Mouse (Mus musculus) testis, postnatal 10 days (tissue): Measurements from ENCODE around the gene Galnt2.

Experiments
- DNase-seq: peaks from one replicate; pipeline ENCODE4 v3.0.0; 2021; ENCODE audit warnings: low spot score

Gene Galnt2

DNA sequence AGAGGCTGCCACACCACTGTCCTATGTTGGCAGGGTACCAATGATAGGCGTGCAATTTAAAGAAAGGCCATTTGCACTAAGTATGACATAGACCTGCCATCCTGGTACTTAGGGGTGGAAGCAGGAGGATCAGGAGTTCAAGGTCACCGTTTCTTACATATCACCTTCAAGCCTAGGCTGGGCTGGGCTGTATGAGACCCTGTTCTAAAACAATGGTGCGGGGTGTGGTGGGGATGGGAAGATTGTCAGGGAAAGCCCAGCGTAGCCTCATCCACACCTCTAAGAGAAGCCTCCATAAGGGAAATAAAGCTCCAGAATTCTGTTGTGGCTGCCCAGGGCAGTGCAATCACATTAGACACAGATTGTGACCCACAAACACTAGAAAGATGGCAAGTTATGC, 4.3 kb downstream of the Galnt2 start:
- DNase-seq = no peak

DNA sequence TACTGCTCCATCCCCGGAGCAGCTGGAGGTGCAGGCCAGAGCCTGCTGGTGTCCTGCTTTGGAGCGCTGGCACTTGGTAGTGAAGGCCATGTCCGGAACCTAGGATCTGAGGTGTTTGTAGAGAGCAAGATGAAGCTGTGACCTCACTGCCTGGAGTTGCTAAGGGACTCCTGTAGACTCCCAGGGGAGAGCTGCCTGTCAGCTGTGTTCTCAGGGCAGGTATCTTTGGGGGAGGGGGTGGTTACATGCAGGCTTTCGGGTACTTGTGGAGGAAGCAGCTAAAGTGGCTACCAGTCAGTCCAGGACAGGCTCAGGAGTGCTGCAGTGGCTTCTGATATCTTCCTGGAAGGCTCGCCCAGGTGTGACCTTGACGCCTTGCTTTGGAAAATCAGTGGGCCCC, 8.2 kb downstream of the Galnt2 start:
- no peak for DNase-seq

DNA sequence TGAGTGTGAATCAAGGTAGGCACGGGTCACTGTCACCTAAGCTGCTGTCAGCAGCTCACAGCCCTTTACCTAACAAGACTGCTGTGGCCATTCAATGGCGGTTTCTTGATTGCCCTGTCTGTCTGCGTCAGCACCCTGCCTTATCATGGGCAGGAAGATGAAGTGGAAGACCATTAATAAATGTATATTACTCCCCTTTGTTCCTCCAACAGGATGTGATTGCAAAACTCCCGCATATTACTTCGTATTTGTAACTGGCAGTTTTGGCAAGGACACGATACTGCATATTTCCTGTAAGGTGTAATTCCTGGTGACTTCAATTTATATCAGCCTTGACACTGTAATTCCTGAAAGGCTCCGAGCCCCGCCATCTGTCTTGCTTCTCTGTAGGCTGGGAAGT, 9.7 kb downstream of the Galnt2 start:
- no peak for DNase-seq

DNA sequence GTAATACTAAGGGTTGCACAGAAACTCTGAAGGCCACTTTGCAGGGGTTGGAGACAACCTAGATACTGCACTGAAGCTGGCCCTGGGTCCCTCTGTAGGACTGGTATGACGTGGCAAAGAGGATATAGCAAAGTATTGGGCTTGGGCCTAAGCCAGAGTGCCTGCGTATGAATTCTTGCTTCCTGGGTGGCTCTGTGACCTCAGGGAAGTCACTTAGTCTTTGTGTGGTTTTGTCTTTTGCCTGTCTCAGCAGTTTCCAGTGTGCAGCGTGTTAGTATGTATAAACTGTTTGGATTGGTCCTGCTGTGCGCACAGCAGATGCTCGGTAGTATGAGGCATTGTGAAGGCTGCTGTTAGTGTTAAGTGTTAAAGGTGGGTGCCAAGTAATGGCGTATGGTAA, 11.0 kb downstream of the Galnt2 start:
- DNase-seq = no peak

DNA sequence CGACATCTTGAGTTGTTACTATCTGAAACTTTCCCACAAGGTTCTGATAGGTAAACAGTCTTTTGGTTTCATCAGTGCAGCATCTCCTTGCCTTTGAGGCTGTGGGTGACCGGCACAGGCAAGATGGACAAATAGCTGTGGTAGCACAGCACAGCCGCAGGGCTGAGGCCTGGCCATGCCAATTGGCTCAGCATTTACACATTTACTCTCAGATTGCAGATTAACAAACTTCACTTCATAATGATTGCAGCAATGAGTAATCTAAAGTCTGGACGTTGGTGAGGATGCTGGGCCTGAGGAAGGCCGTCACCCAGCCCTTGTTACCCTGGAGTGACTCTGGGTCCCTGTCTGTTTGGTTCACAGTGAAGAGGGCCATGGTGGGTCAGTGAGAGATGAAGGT, 11.7 kb downstream of the Galnt2 start:
- DNase-seq = no peak

DNA sequence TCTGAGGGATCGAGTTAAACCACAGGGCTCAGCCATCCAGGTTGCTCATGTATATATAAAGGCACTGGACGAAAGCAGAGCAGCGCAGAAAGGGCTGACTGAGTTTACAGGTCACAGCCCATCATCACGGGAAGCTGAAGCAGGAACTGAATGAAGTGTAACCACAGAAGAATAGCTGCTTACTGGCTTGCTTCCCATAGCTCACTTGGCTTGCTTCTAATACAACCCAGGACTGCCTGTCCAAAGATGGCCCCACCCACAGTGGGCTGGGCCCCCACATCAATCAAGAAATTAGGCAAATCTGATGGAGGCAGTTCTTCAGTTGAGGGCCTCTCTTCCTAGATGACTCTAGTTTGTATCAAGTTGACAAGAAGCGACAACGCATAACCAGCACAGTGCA, 16.4 kb downstream of the Galnt2 start:
- no peak for DNase-seq

DNA sequence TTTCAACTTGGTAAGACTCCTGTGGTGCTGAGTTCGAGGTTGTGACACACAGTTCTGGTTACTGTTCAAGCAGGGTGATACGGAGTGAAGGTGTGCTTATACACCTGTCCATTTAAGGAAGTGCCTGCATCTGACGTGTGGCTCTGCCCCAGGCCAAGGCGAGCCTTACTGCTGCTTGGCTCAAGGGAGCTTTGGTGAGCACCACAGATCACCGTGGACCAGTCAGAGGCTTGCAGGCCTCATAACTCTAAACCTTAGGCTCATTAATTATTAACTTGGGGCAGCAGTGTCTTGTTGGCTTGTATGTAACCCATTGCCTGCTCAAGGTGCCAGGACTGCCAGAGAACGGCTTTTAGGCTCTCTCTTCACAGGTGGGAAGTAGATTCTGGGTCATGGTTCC, 17.5 kb downstream of the Galnt2 start:
- DNase-seq = no peak

DNA sequence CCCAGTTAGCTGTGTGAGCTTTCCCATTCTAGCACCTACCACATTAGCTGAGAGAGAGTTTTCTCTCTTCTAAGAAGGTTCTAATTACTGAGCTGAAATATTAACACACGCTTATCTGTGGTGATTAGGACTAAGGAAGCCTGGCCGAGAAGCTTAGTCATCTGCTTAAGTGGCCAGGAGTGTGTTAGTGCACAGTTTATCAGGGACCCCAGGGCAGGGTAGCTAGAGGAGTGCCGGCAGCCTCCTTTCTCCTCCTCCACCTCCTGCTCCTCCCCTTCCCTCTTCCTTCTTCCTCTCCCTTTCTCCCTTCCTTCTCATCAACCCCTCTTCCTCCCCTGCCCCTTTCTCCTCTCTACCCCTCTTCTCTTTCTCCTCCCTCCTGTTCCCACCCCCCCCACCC, 19.1 kb downstream of the Galnt2 start:
- no peak for DNase-seq

DNA sequence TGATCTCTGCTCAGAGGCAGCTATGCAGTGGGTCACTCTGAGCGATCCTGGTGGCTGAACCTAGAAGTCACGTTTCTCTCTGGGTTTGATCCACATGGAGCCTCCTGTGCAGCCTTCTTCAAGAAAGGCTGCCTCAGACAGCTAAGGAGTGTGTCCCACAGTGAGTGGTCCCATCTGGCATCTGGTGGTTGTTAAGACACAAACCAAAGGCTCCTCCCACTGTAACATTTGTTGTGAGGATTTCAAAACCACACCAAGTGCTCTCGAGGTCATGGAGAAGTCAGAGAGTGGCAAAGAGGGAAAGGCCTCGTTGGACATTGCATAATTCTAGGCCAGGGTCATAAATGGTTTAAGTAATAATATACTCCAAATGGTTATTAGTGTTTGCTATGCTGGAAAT, 19.6 kb downstream of the Galnt2 start:
- DNase-seq = no peak

DNA sequence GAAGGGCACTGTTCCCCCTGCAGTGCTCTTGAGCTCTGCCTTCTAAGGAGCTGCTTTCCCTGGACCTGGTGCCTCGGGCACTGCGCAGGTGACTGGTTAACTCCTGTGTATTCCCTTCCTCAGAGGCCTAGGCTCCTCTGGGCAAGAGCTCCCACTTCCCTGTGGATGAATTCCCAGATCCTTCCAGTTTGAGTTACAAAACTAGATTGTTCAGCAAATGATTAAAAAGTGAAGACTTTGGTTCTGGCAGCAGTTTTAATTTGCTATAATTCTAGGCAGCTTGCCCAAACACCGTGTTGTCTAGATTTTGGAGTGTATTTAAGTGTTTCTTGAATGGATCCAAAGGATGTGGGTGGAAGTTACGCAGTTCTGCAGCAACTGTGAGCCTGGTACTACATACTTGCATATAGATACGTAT, 21.4 kb downstream of the Galnt2 start:
- DNase-seq = no peak

DNA sequence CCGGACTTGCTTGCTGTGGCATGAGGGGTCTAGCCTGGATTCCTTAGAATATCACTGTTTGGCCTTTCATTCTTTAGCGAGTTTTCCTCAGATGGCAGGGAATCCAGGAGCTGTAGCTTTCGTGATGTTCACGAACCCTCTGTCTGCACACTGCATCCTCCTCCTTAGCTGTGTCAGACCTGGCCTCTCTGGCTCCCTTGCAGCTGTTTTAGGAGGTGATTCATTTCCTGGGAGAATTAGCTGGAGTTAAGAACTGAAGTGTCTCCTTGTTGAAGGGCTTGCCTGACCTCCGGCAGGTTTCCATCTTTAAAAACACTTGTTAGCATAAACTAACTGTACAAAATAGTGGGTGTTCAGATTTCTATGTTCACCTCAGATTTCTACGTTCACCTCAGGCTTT, 22.7 kb downstream of the Galnt2 start:
- no peak for DNase-seq

DNA sequence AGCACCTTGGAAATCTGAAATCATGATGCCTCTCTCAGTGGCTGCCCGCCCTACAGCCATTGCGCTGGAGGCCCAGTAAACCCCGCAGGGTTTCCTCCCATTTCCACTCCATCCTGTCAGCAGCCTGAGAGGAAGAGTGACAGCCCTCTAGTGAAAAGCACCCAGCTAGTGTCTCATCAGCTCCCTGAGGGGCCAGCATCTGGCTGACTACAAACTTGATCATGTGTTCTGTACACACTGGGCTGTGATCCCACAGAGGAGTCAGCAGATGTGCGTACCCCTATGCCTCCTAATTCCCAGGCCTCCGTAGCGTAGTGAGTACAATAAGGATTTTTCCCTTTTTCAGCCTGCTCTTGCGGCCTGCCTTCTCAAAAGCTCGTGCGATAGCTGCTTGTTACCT, 25.6 kb downstream of the Galnt2 start:
- no peak for DNase-seq

DNA sequence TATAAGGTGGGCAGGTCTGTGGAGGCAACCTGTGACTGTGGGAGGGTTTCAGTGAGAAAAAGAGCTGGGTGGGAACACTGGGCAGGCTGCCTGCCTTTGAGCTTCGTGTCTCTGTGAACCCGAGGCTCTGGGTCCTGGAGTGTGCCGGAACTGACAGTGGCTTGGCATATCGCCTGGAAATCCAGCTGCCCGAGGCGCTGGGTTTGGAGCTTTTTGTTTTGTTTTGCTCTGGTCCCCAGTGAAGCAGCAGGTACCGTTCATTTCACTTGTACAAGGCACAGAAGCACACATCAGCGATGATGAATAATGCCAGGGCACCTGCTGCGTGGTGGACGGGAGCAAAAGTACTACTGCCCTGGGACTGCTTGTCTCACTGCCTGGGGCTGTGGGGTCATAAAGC, 26.2 kb downstream of the Galnt2 start:
- peak; percentile 78 for DNase-seq

DNA sequence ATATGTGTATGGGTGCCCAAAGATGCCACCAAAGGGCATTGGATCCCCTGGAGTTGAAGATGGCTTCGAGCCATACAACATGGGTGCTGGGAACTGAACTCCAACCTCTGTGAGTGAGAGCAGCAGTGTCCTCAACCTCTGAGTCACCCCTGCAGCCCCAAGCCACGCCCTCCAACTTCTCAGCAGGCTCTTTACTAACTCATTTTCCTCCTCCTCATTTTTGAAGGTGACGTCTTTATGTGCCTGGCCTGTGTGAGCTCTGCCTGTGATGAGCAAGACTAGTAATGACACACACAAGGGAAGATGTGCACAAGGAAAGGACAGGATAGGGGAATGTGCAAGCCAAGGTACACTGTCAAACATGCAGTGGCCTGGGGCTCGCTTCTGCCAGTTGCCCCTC, 28.0 kb downstream of the Galnt2 start:
- no peak for DNase-seq

DNA sequence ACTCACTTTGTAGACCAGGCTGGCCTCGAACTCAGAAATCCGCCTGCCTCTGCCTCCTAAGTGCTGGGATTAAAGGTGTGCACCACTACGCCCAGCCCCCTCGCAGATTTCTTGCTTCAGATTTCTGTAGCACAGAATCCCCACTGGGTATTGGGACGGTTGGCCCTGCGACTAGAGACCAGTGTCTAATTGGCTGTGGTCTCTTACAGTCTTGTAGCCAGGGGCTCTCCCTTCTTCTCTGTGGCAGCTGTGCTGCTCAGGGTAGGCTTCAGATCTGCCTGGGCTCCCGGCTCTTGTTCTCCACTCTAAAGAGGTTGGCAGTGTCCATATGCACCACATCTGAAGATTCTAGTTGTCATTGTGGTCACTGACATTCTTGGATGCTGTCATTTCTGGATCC, 28.7 kb downstream of the Galnt2 start:
- no peak for DNase-seq

DNA sequence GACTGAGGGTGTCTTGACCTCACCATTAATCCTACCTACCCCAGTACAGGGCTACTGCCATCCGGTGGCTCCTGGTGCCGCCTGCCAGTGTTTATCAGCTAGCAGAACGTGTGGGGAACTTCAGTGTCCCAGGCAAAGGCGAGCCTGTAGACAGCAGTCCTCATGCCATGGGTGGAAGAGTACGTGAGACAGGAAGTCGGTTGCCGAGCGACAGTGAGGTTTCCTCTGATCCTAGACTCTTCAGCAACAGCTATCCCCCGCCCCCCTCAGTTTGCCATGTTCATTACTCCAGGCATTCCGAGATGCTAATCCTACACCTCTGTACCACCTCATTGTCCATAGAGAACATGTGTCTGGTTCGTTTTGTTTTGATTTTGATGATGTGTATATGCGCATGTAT, 29.2 kb downstream of the Galnt2 start:
- no peak for DNase-seq

DNA sequence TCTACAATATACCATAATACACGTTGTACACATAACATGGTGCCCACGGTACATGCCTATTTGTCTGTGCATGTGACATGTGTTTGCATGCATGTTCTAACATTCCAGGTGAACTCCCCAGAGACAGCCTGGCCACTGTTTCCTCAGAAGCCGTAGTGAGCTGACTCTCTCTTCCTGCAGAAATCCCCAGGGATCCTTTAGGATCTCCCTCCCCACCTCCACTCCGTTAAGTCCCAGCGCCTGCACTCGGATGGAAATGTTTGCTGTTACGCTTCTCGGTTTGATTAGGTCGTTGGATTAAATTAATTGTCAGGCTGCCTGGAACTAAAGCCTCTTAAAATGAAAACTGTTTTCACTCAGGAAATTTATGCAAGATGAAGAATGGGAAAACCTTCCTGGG, 31.9 kb downstream of the Galnt2 start:
- DNase-seq = no peak

DNA sequence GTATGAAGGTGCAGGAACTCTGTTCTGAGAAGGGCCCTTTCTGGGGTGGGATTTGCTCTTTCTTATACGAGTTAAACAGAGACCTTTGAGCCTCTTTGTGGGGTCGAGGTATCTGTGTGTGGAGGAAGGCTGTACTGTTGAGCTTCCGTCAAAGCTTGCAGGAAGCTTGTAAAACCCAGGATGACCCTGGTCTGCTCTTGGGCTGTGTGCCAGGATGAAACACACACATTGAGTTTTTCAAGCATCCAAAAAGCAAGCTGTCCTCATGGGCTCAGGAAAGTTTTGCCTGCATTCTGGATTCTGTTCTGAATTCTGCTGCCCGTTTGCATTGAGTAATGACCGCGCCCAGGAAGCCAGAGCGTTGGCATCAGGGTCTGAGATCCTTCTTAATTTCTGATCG, 32.8 kb downstream of the Galnt2 start:
- DNase-seq = no peak

DNA sequence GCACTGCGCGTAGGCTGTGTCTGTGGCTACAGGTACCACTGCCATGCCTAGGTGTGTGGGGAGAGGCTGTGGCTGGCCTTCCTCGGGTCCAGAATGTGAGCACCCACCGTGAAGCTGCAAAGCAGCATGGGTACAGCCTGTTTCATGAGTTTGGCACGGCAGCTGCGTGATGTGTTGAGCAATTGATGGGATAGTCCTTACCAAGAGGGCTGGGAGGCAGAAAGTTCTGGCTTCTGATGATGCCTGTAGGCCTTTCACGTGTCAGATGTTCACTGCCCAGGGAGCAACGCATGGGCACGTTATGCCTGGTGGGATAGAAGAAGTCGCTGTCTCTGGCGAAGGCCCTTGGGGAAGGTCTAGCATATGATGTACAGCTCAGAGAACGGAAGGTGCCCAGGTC, 33.5 kb downstream of the Galnt2 start:
- DNase-seq = no peak

DNA sequence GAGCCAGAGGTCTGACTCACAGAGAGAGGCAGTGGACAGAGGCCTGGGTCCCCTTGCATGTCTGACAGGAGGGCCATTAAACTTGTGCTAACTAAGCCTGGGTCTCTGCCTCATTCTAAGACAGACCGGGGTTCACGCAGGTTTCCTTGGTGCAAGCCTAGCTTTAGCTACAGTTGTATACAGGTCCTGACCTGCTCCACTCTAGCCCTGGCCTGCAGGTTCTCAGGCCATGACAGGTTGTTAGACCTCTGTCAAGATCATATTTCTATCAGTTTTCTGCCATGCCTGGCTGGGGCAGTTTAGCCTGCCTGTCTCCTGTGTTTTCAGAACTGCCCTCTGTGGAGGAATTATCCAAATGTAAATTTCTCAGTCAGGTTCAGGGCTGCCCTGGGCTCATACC, 33.9 kb downstream of the Galnt2 start:
- no peak for DNase-seq

DNA sequence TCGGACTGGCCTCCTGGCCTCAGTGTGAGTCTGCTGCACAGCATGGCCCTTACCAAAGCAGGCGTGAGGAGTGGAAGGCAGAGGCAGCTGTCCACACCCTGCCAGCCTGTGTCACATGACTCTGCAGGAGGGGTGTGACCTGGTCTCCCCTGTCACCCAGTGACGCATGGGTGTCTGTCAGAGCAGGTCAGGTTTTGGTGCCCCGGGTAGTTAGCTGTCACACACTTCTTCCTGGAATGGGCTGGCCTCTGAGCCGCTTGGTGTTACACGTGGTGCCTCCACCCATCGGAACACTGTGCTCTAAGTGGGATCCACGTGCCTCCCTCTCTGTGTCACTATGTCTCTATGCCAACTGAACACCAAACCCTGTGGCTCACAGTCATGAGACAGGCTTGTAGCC, 34.6 kb downstream of the Galnt2 start:
- DNase-seq = no peak

DNA sequence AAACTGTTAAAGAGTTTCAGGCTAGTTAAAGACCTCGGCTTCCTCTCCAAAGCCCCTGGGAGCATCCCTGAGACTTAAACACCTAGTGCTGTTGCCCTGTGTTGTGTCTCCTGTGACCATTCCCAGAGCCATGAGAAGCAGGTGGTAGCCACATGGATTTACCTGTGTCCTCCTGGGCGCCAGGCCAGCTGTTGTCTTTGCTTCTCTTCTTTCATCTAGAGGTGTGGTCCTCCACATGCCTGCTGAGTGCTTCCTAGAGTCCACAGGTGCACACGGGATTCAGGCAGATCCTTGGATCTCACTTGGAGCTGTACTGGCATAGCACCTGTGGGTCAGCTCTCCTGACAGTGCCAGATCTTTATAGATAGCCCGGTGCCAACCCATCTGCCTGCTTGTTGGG, 36.0 kb downstream of the Galnt2 start:
- DNase-seq = no peak

DNA sequence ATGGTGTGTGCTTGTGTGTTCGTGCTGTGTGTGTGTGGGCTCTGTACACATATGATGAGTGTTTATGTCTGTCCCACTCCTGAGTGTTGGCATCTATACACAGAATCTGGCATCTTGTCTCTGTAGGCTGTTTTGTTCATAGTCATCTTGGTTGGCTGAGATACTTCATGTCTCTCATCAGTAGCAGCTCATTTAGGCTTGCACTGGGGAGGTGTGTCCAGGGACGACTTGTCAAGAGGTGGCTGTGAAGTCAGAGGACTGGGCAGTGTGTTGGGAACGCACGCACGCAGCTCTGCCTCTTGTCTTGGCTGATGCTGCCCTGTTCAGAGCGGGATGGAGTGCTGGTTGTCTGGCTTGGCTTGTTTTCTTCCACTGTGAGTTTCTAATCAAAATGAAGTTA, 39.3 kb downstream of the Galnt2 start:
- DNase-seq = no peak

DNA sequence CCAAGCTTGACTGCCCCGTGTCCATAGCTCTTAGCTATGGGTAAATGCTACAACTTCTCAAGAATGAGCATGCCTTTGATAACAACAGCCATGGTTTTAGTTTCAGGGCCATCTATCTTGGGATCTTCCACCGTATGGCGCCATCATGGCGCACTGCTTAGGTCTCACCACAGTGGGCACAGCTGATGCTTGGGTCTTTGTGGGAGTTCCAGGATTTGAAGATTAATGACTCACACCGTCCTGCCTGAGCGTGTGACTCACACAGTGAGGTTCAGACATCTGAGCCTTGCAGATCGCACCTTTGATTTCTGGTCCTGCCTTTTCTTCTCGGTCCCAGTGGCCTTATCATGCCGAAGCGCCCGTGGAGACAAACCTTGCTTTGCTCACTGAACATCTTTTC, 39.7 kb downstream of the Galnt2 start:
- no peak for DNase-seq

DNA sequence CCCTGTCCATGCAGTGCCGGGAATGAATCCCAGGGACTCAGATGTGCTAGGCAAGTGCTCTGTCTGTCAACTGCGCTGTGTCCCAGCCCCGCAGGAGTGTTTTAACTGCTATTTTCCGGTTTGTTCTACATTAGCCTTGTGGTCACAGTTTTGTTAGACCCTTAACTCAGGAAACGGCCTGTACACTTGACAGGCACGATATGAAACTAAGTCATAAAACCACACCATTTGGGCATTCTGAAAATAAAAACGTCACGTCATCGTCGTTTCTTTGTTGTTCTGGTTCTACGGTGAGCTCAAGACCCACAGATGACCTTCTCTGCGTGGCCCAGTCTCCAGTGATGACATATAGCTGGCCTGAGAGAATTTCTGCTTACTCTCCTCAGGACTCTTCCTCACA, 40.3 kb downstream of the Galnt2 start:
- DNase-seq = no peak

DNA sequence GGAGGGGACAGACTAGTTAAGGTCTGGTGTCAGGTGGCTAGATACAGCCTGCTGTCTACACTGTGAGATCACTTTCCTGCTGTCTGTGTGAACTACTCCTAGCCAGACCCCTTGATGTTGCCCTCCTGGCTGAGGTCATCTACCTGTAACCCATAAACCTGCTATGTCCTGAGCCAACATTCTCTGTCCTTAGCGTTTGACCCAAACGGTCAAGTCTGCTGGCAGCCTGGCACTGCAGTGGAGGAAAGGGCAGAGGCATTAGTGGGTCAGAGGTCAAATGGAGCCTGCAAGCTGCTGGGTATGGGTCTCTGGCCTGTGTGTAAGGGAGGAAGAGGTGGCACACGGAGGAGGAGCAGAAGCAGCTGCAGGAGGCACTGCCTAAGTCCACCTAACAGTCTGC, 41.6 kb downstream of the Galnt2 start:
- DNase-seq = no peak
